Mouse (Mus musculus): ENCODE measurements around the gene Plce1. TPM values are rescaled to one million over a fixed set of nuclear protein-coding genes. Genes with fewer than 3 reads are reported as not detected.

Gene Plce1
- polyA plus RNA-seq, 1 experiment, result 2.3 TPM

GRCm38 (mm10) chr19:38479473-38479872 lies 1.4 kb upstream of the Plce1 start:
- no peaks in the 10 kb centered on the region for H3K36me3 ChIP-seq (ENCODE audit: control insufficient read depth, insufficient read depth, low read length)
- H3K27ac ChIP-seq (ENCODE audit: insufficient read depth, low read depth, low read length), result no peak overlapping the region
- no peaks in the 10 kb centered on the region for H3K27me3 ChIP-seq (replicated peaks; ENCODE audit: control insufficient read depth, insufficient read depth, low read length)
- H3K4me3 ChIP-seq (ENCODE audit: insufficient read depth, low read depth, low read length), result no peak overlapping the region
- TF ChIP-seq CTCF (conservative IDR thresholded peaks at IDR 0.05; ENCODE audit: insufficient read depth, insufficient read length, low read depth, low read length) (no peak), POLR2A (IDR thresholded peaks at IDR 0.05; ENCODE audit: low read depth, low read length) (no peak)
- H3K4me1 ChIP-seq (ENCODE audit: control insufficient read depth, insufficient read depth, low read length), result peaks cover 3% of the 10 kb centered on the region; the same call in 1 of the 2 replicates
- 79% methylated on average over 5 of the region's 5 CpGs for WGBS
- no peak for DNase-seq

GRCm38 (mm10) chr19:38480156-38480720 lies 671 bp upstream of the Plce1 start:
- DNase-seq, result no peak
- Histone ChIP-seq H3K27me3 (replicated peaks; ENCODE audit: control insufficient read depth, insufficient read depth, low read length) (no peaks in the 10 kb centered on the region), H3K4me3 (ENCODE audit: insufficient read depth, low read depth, low read length) (no peak overlapping the region), H3K4me1 (ENCODE audit: control insufficient read depth, insufficient read depth, low read length) (peaks cover 3% of the 10 kb centered on the region; the same call in 1 of the 2 replicates), H3K27ac (ENCODE audit: insufficient read depth, low read depth, low read length) (no peak overlapping the region), H3K36me3 (ENCODE audit: control insufficient read depth, insufficient read depth, low read length) (no peaks in the 10 kb centered on the region)
- WGBS, result 19% methylated on average over 12 of the region's 12 CpGs
- TF ChIP-seq POLR2A (IDR thresholded peaks at IDR 0.05; ENCODE audit: low read depth, low read length) (no peak), CTCF (conservative IDR thresholded peaks at IDR 0.05; ENCODE audit: insufficient read depth, insufficient read length, low read depth, low read length) (no peak)

- H3K4me3 ChIP-seq (ENCODE audit: insufficient read depth, low read depth, low read length), result no peak overlapping the region
Observed at GRCm38 (mm10) chr19:38481906-38482305, 997 bp downstream of the Plce1 start.

GRCm38 (mm10) chr19:38482406-38483181 lies 1.7 kb downstream of the Plce1 start:
- Histone ChIP-seq H3K4me1 (ENCODE audit: control insufficient read depth, insufficient read depth, low read length) (peaks cover 3% of the 10 kb centered on the region; the same call in 1 of the 2 replicates), H3K27ac (ENCODE audit: insufficient read depth, low read depth, low read length) (no peak overlapping the region), H3K4me3 (ENCODE audit: insufficient read depth, low read depth, low read length) (no peak overlapping the region), H3K27me3 (replicated peaks; ENCODE audit: control insufficient read depth, insufficient read depth, low read length) (no peaks in the 10 kb centered on the region), H3K36me3 (ENCODE audit: control insufficient read depth, insufficient read depth, low read length) (no peaks in the 10 kb centered on the region)
- no peak for DNase-seq
- no peak for TF ChIP-seq CTCF (conservative IDR thresholded peaks at IDR 0.05; ENCODE audit: insufficient read depth, insufficient read length, low read depth, low read length)
- no peak for TF ChIP-seq POLR2A (IDR thresholded peaks at IDR 0.05; ENCODE audit: low read depth, low read length)
- WGBS, result 56% methylated on average over 19 of the region's 19 CpGs

More at GRCm38 (mm10) chr19:38481906-38482305, 997 bp downstream of the Plce1 start:
- Histone ChIP-seq H3K27me3 (replicated peaks; ENCODE audit: control insufficient read depth, insufficient read depth, low read length) (no peaks in the 10 kb centered on the region), H3K36me3 (ENCODE audit: control insufficient read depth, insufficient read depth, low read length) (no peaks in the 10 kb centered on the region), H3K4me1 (ENCODE audit: control insufficient read depth, insufficient read depth, low read length) (peaks cover 3% of the 10 kb centered on the region; the same call in 1 of the 2 replicates), H3K27ac (ENCODE audit: insufficient read depth, low read depth, low read length) (no peak overlapping the region)
- no peak for DNase-seq
- WGBS, result 43% methylated on average over 8 of the region's 8 CpGs
- no peak for TF ChIP-seq POLR2A (IDR thresholded peaks at IDR 0.05; ENCODE audit: low read depth, low read length)
- no peak for TF ChIP-seq CTCF (conservative IDR thresholded peaks at IDR 0.05; ENCODE audit: insufficient read depth, insufficient read length, low read depth, low read length)

GRCm38 (mm10) chr19:38485779-38486555 lies 5.1 kb downstream of the Plce1 start:
- no peak overlapping the region for H3K4me3 ChIP-seq (ENCODE audit: insufficient read depth, low read depth, low read length)
- no peak overlapping the region for H3K27ac ChIP-seq (ENCODE audit: insufficient read depth, low read depth, low read length)
- no peak for DNase-seq
- H3K4me1 ChIP-seq (ENCODE audit: control insufficient read depth, insufficient read depth, low read length), result peaks cover 3% of the 10 kb centered on the region; the same call in 1 of the 2 replicates
- TF ChIP-seq POLR2A (IDR thresholded peaks at IDR 0.05; ENCODE audit: low read depth, low read length) (no peak), CTCF (conservative IDR thresholded peaks at IDR 0.05; ENCODE audit: insufficient read depth, insufficient read length, low read depth, low read length) (no peak)
- 42% methylated on average over 11 of the region's 11 CpGs for WGBS
- H3K36me3 ChIP-seq (ENCODE audit: control insufficient read depth, insufficient read depth, low read length), result no peaks in the 10 kb centered on the region
- H3K27me3 ChIP-seq (replicated peaks; ENCODE audit: control insufficient read depth, insufficient read depth, low read length), result no peaks in the 10 kb centered on the region

- TF ChIP-seq CTCF (conservative IDR thresholded peaks at IDR 0.05; ENCODE audit: insufficient read depth, insufficient read length, low read depth, low read length), result no peak
- TF ChIP-seq POLR2A (IDR thresholded peaks at IDR 0.05; ENCODE audit: low read depth, low read length), result no peak
- Histone ChIP-seq H3K4me3 (ENCODE audit: insufficient read depth, low read depth, low read length) (no peak overlapping the region), H3K27ac (ENCODE audit: insufficient read depth, low read depth, low read length) (no peak overlapping the region), H3K36me3 (ENCODE audit: control insufficient read depth, insufficient read depth, low read length) (no peaks in the 10 kb centered on the region), H3K27me3 (replicated peaks; ENCODE audit: control insufficient read depth, insufficient read depth, low read length) (no peaks in the 10 kb centered on the region), H3K4me1 (ENCODE audit: control insufficient read depth, insufficient read depth, low read length) (no peaks in the 10 kb centered on the region)
- no peak for DNase-seq
- WGBS, result 73% methylated on average over 4 of the region's 4 CpGs
Observed at GRCm38 (mm10) chr19:38487501-38487900, 6.6 kb downstream of the Plce1 start.

All from kidney, adult 2 months (tissue).